In genomic region chr7:13302780-13303179, GRCm38 (mm10) we compare ENCODE assay signal across 13 mouse cellular contexts. TPM values are rescaled to one million over a fixed set of nuclear protein-coding genes. Genes with fewer than 3 reads are reported as not detected.
A peak's percentile ranks its signal among the peaks of the same experiment; 100 is the strongest.
DNase-seq lines count a peak whose midpoint lies in the region; ATAC-seq and TF ChIP-seq lines count a peak whose summit lies in the region.
"Had no signal": no experiment of that assay in that cellular context is flagged by ENCODE, and none has a peak within 500 bp of the region (broad histone marks: within the 10 kb centered on the region; RNA-seq: fewer than 3 reads in every experiment).

No protein-coding gene starts in this region.

- no peak overlapping the region for H3K9ac ChIP-seq in CH12.LX (ENCODE audit: insufficient read depth, low read depth)
- no peak overlapping the region for H3K9ac ChIP-seq in liver, postnatal 0 days (replicated peaks)
- H3K9ac ChIP-seq in midbrain, embryonic 11.5 days (ENCODE audit: low read length), result no peak overlapping the region
- H3K9ac ChIP-seq: stomach, embryonic 15.5 days had no signal

- peaks cover 87 to 97% of the 10 kb centered on the region in 2 experiments for H3K36me3 ChIP-seq in CH12.LX (replicated peaks in 1 of 2; ENCODE audit: control insufficient read depth in 1 of 2, insufficient read depth in 1 of 2, low read length in 1 of 2)
- peaks cover 88% of the 10 kb centered on the region for H3K36me3 ChIP-seq in liver, postnatal 0 days (replicated peaks; ENCODE audit: insufficient read depth, low read length)
- H3K36me3 ChIP-seq in midbrain, embryonic 11.5 days (ENCODE audit: control insufficient read depth, insufficient read depth, low read length), result peaks cover 37% of the 10 kb centered on the region

- peak; percentile 53 for ATAC-seq in liver, postnatal 0 days
- ATAC-seq in midbrain, embryonic 11.5 days (ENCODE audit: low FRiP score), result no peak

- no peaks in the 10 kb centered on the region for H3K27me3 ChIP-seq in CH12.LX (replicated peaks)
- H3K27me3 ChIP-seq in liver, postnatal 0 days (ENCODE audit: insufficient read depth, low read length), result no peaks in the 10 kb centered on the region
- H3K27me3 ChIP-seq in midbrain, embryonic 11.5 days (ENCODE audit: control insufficient read depth, insufficient read depth, low read length), result no peaks in the 10 kb centered on the region
- H3K27me3 ChIP-seq: stomach, embryonic 15.5 days had no signal

- H3K4me1 ChIP-seq in lung, adult 2 months (ENCODE audit: control insufficient read depth, insufficient read depth, low read length), result no peaks in the 10 kb centered on the region; the same call in 1 of the 2 replicates
- H3K4me1 ChIP-seq in CH12.LX (ENCODE audit: control insufficient read depth in 1 of 2, insufficient read depth in 2 of 2), result peaks cover 2 to 18% of the 10 kb centered on the region in 2 experiments; a peak in 2 of 4 replicates
- no peaks in the 10 kb centered on the region for H3K4me1 ChIP-seq in liver, postnatal 0 days (ENCODE audit: insufficient read depth)
- no peaks in the 10 kb centered on the region for H3K4me1 ChIP-seq in midbrain, embryonic 11.5 days (ENCODE audit: control insufficient read depth, insufficient read depth, low read length)
- H3K4me1 ChIP-seq: midbrain, embryonic 10.5 days; stomach, embryonic 15.5 days had no signal

- H3K27ac ChIP-seq in CH12.LX (ENCODE audit: insufficient read depth, low read depth), result no peak overlapping the region
- no peak overlapping the region for H3K27ac ChIP-seq in liver, postnatal 0 days (ENCODE audit: low read depth)
- no peak overlapping the region for H3K27ac ChIP-seq in midbrain, embryonic 11.5 days (ENCODE audit: low read depth, low read length)
- H3K27ac ChIP-seq: midbrain, embryonic 10.5 days; stomach, embryonic 15.5 days had no signal

- WGBS in lung, adult 2 months, result 62% methylated on average over 2 of the region's 2 CpGs
- WGBS in liver, postnatal 0 days (ENCODE audit: insufficient replicate concordance), result 41% methylated on average over 2 of the region's 2 CpGs
- WGBS in midbrain, embryonic 11.5 days, result 83% methylated on average over 2 of the region's 2 CpGs

- in situ Hi-C loops in CH12.LX (cut with MboI; ENCODE audit: low pct_ligation_motif_present, low pct_unique_long_range_greater_than_20kb, low sequenced_read_pairs), result no loop called here

- dilution Hi-C loops in CH12.LX (cut with MboI; ENCODE audit: extremely low pct_ligation_motif_present, extremely low pct_unique_long_range_greater_than_20kb, low sequenced_read_pairs), result no loop called here

- no peak for TF ChIP-seq RAD21 in CH12.LX (IDR thresholded peaks at IDR 0.05; ENCODE audit: low read depth, low read length)

- no peak overlapping the region for H3K4me2 ChIP-seq in CH12.LX (ENCODE audit: insufficient read depth, low read depth, poor library complexity, severe bottlenecking)
- H3K4me2 ChIP-seq in liver, postnatal 0 days (ENCODE audit: low read depth, low read length), result no peak overlapping the region
- no peak overlapping the region for H3K4me2 ChIP-seq in midbrain, embryonic 11.5 days
- H3K4me2 ChIP-seq: stomach, embryonic 15.5 days had no signal

- TF ChIP-seq EP300 in CH12.LX (IDR thresholded peaks at IDR 0.05; ENCODE audit: low read length), result no peak
- TF ChIP-seq EP300 in liver, postnatal 0 days (IDR thresholded peaks at IDR 0.05; ENCODE audit: low read depth), result no peak

- H3K9me3 ChIP-seq in CH12.LX (replicated peaks; ENCODE audit: low read length), result no peaks in the 10 kb centered on the region
- no peaks in the 10 kb centered on the region for H3K9me3 ChIP-seq in liver, postnatal 0 days (ENCODE audit: low read length)
- H3K9me3 ChIP-seq in midbrain, embryonic 11.5 days (ENCODE audit: control insufficient read depth, low read length), result no peaks in the 10 kb centered on the region
- H3K9me3 ChIP-seq: midbrain, embryonic 10.5 days; stomach, embryonic 15.5 days had no signal

- DNase-seq in lung, adult 18-20 months, result peak; percentile 10 to 13
- no peak for DNase-seq in lung, adult 2 months
- peak; percentile 68 for DNase-seq in CH12.LX (ENCODE audit: extremely low read depth)
- DNase-seq in liver, postnatal 0 days, result no peak
- DNase-seq in thymus, postnatal 0 days (ENCODE audit: low spot score), result peak; percentile 84
- no peak for DNase-seq in midbrain, embryonic 11.5 days (ENCODE audit: low spot score, missing footprints)
- DNase-seq in adrenal gland, postnatal 10 days, result no peak
- DNase-seq in adrenal gland, adult (ENCODE audit: inconsistent age in 2 of 2, low spot score in 1 of 2), result no peak
- DNase-seq: cerebellum, postnatal 25 days; kidney, postnatal 36 days; left cerebral cortex, postnatal 4 days had no signal

- TF ChIP-seq POLR2A in lung, adult 2 months (IDR thresholded peaks at IDR 0.05; ENCODE audit: borderline replicate concordance, extremely low read depth, low read depth, low read length), result no peak
- TF ChIP-seq POLR2A in CH12.LX (IDR thresholded peaks at IDR 0.05; ENCODE audit: low read depth, low read length), result no peak

- no peaks in the 10 kb centered on the region for H3K79me2 ChIP-seq in CH12.LX (replicated peaks; ENCODE audit: control insufficient read depth, extremely low read depth, insufficient read depth, poor library complexity, severe bottlenecking)

- TF ChIP-seq CTCF in lung, adult 2 months (IDR thresholded peaks at IDR 0.05; ENCODE audit: insufficient read depth, low read length), result no peak
- TF ChIP-seq CTCF in CH12.LX (conservative IDR thresholded peaks at IDR 0.05 in 1 of 2, IDR thresholded peaks at IDR 0.05 in 1 of 2; ENCODE audit: low read depth in 2 of 2, low read length in 2 of 2), result no peak
- TF ChIP-seq CTCF in liver, postnatal 0 days (IDR thresholded peaks at IDR 0.05; ENCODE audit: low read depth), result no peak

- no peak overlapping the region for H3K4me3 ChIP-seq in lung, adult 2 months (replicated peaks; ENCODE audit: extremely low read depth, low read depth, low read length)
- H3K4me3 ChIP-seq in CH12.LX (replicated peaks in 1 of 3; ENCODE audit: low read depth in 2 of 3, low read length in 2 of 3, poor library complexity in 1 of 3), result no peak overlapping the region
- no peak overlapping the region for H3K4me3 ChIP-seq in liver, postnatal 0 days (ENCODE audit: low read depth, low read length)
- H3K4me3 ChIP-seq in midbrain, embryonic 11.5 days (ENCODE audit: low read depth, low read length), result no peak overlapping the region
- H3K4me3 ChIP-seq: midbrain, embryonic 10.5 days; stomach, embryonic 15.5 days had no signal

TF ChIP-seq in CH12.LX, 34 proteins besides CTCF, POLR2A, EP300 and RAD21:
- no peak for TF ChIP-seq USF1 (IDR thresholded peaks at IDR 0.05; ENCODE audit: low read depth, low read length)
- TF ChIP-seq ETS1 (conservative IDR thresholded peaks at IDR 0.05; ENCODE audit: low read depth, low read length), result peak; percentile 37; the same call in 1 of the 2 replicates
- peak; percentile 36 for TF ChIP-seq BHLHE40 (IDR thresholded peaks at IDR 0.05; ENCODE audit: low read depth, low read length)
- no peak for TF ChIP-seq KAT2A (IDR thresholded peaks at IDR 0.05; ENCODE audit: insufficient replicate concordance, low read length)
- no peak for TF ChIP-seq CHD1 (IDR thresholded peaks at IDR 0.05; ENCODE audit: low read depth, low read length)
- TF ChIP-seq MAFK (IDR thresholded peaks at IDR 0.05; ENCODE audit: insufficient replicate concordance, low read length), result peak; percentile 74; the same call in 1 of the 2 replicates
- no peak for TF ChIP-seq USF2 (conservative IDR thresholded peaks at IDR 0.05; ENCODE audit: low read depth, low read length)
- no peak for TF ChIP-seq ZKSCAN1 (IDR thresholded peaks at IDR 0.05; ENCODE audit: borderline replicate concordance, low read depth, low read length)
- no peak for TF ChIP-seq MEF2A (IDR thresholded peaks at IDR 0.05; ENCODE audit: borderline replicate concordance, low read depth, low read length)
TF ChIP-seq in CH12.LX: peak in this region for 3.

RNA-seq across cellular contexts. Expression of gene Pla2g4c, which starts 21.7 kb away (rescaled TPM):
- 0.05 and 0.12 TPM in 2 replicates for polyA plus RNA-seq in lung, adult 2 months (2012; rRNA removed)
- total RNA-seq in CH12.LX (2012; rRNA removed) (0.17 and 0.55 TPM in 2 replicates), CH12.LX (2014; rRNA removed) (1.1 TPM in 2 replicates)
- 1.4 and 1.7 TPM in 2 replicates for polyA plus RNA-seq in CH12.LX (2012; ENCODE audit: insufficient read length, low read depth)
- polyA plus RNA-seq in liver, postnatal 0 days (2015; fragmentation: Nextera tagmentation; extraction: Ambion mirVana), result 2.0 and 2.1 TPM in 2 replicates
- 0.55 and 0.60 TPM in 2 replicates for polyA plus RNA-seq in thymus, postnatal 0 days (2015; fragmentation: Nextera tagmentation; extraction: Ambion mirVana)
- polyA plus RNA-seq in midbrain, embryonic 11.5 days (2014; fragmentation: Nextera tagmentation; extraction: Ambion mirVana), result 1.4 and 1.8 TPM in 2 replicates
- total RNA-seq in adrenal gland, postnatal 10 days (2021), result under 1 TPM; 0.21 to 0.58 TPM

RNA-seq across cellular contexts. Expression of gene Zswim9, which starts 24.3 kb away (rescaled TPM):
- polyA plus RNA-seq in lung, adult 2 months (2012; rRNA removed), result 5.3 and 6.0 TPM in 2 replicates
- total RNA-seq in CH12.LX (2012; rRNA removed) (3.8 and 4.2 TPM in 2 replicates), CH12.LX (2014; rRNA removed) (1.2 and 1.3 TPM in 2 replicates)
- 5.1 and 5.5 TPM in 2 replicates for polyA plus RNA-seq in CH12.LX (2012; ENCODE audit: insufficient read length, low read depth)
- polyA plus RNA-seq in liver, postnatal 0 days (2015; fragmentation: Nextera tagmentation; extraction: Ambion mirVana), result 1.5 and 1.7 TPM in 2 replicates
- 3.7 and 3.8 TPM in 2 replicates for polyA plus RNA-seq in thymus, postnatal 0 days (2015; fragmentation: Nextera tagmentation; extraction: Ambion mirVana)
- 8.9 and 9.2 TPM in 2 replicates for polyA plus RNA-seq in midbrain, embryonic 11.5 days (2014; fragmentation: Nextera tagmentation; extraction: Ambion mirVana)
- 10 to 100 TPM in 1 of 2 experiments, 1 to 10 TPM in 1; 6.1 to 10.3 TPM for total RNA-seq in adrenal gland, postnatal 10 days (2021)

RNA-seq across cellular contexts. Expression of gene Lig1, which starts 25.7 kb away (rescaled TPM):
- 4.4 and 4.7 TPM in 2 replicates for polyA plus RNA-seq in lung, adult 2 months (2012; rRNA removed)
- 82.4 and 86.2 TPM in 2 replicates for total RNA-seq in CH12.LX (2012; rRNA removed)
- 34.8 and 42.0 TPM in 2 replicates for total RNA-seq in CH12.LX (2014; rRNA removed)
- polyA plus RNA-seq in CH12.LX (2012; ENCODE audit: insufficient read length, low read depth), result 163 and 204 TPM in 2 replicates
- 50.9 and 60.5 TPM in 2 replicates for polyA plus RNA-seq in liver, postnatal 0 days (2015; fragmentation: Nextera tagmentation; extraction: Ambion mirVana)
- 125 and 129 TPM in 2 replicates for polyA plus RNA-seq in thymus, postnatal 0 days (2015; fragmentation: Nextera tagmentation; extraction: Ambion mirVana)
- 136 and 137 TPM in 2 replicates for polyA plus RNA-seq in midbrain, embryonic 11.5 days (2014; fragmentation: Nextera tagmentation; extraction: Ambion mirVana)
- total RNA-seq in adrenal gland, postnatal 10 days (2021), result 10 to 100 TPM; 26.0 to 34.7 TPM

Comparison
In these comparisons a context has a peak if more than half of its experiments do, and no peak if none do; other contexts are left out.
1. DNase-seq: peak in lung, adult 18-20 months (2 of 2), CH12.LX (single experiment) and thymus, postnatal 0 days (single experiment); none in lung, adult 2 months (single experiment), liver, postnatal 0 days (single experiment), midbrain, embryonic 11.5 days (single experiment), adrenal gland, postnatal 10 days (single experiment) and adrenal gland, adult (0 of 2).